Mouse (Mus musculus) inflammation-experienced regulatory T-cells, adult 6 months (primary cell): ENCODE data around the gene Ano2. TPM values are rescaled to one million over a fixed set of nuclear protein-coding genes. Genes with fewer than 3 reads are reported as not detected.

ENCODE experiments used
- ATAC-seq: one replicate; pipeline ENCODE4 v1.8.0; 2017
- polyA plus RNA-seq, 3 experiments: library from polyadenylated mRNA; unstranded; fragments of 100-300 nt; shearing (Covaris generic); gene quantifications; one replicate each; pipeline ENCODE4 v1.2.1; 2017

Ano2 gene
- polyA plus RNA-seq, 3 experiments from 2014 or later, result not detected

- ATAC-seq, result no peak
Measured at GRCm38 (mm10) chr6:125743203-125744100, 53.2 kb downstream of the Ano2 start.

GRCm38 (mm10) chr6:125747322-125747930 lies 57.2 kb downstream of the Ano2 start:
- ATAC-seq, result no peak

GRCm38 (mm10) chr6:125748646-125749045 lies 58.4 kb downstream of the Ano2 start:
- no peak for ATAC-seq

GRCm38 (mm10) chr6:125762851-125763519 lies 72.8 kb downstream of the Ano2 start:
- no peak for ATAC-seq

DNA sequence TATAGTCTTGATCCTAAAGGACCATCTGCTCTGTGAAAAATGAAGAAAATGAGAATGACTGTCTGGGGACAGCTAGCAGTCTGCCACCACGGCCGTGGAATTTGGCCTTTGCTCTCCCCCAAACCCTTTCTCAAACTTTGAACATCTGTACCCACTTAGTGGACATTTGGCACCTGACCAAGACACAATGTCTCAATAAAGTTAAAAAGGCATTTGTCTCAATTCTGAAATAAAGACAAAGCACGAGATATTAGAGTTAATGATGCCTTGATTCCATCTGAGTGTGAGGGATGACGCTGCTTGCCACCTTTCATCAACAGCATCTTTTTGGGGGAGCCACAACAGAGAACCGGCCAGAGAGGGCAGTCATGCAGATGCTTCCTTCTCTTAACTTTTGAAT lies 83.0 kb downstream of the Ano2 start:
- ATAC-seq, result no peak

DNA sequence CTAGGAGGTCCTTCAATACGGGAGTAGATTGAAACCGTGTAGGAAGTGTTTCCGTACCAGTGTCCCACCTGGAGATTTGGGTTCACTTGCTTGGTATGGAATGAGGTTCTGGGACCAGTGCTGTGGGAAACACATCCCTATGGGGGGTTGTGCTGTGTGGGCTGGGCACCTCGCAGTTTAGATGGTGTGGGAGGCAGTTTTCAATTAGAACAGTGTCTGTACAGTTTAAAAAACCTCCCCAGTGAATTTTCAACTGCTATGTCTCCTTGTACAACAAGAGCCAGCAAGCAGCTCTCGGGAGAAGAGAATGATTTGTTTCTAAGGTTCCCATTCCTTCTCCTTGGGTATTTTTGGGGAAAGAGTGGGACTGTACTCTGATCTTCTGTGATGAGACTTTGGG lies 86.1 kb downstream of the Ano2 start:
- ATAC-seq, result no peak

- no peak for ATAC-seq
Measured at GRCm38 (mm10) chr6:125802954-125803353, 112.7 kb downstream of the Ano2 start.

DNA sequence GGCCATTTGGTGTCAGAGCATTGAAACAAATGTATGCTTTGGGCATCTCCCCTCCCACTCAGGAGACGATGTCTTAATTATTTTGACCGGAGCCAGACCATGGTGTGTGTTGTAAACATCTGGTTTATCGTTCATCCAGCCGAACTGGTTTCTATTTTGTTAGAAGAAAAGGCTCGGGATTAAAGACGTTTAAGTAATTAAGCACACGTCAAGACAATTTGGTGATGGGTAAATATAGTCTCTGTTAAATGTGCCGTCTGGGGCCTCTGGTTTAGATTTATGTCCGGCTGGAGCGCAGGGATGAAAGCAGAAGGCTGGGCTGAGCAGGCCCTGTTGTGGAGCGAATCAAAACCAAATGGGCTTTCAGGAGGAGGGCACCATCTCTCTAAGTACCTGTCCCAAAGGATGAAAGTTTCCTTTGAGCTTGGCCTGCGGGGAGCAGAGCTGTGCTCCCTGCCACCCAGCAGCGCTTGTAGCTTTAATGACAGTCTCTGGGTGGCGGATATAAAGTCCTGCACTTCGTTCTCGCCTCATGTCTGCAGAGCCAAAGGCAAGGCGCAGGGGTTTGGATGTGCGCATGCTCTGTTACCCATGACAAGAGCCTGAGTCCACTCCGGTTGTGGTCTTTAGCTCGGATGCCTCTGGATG lies 113.3 kb downstream of the Ano2 start:
- no peak for ATAC-seq

DNA sequence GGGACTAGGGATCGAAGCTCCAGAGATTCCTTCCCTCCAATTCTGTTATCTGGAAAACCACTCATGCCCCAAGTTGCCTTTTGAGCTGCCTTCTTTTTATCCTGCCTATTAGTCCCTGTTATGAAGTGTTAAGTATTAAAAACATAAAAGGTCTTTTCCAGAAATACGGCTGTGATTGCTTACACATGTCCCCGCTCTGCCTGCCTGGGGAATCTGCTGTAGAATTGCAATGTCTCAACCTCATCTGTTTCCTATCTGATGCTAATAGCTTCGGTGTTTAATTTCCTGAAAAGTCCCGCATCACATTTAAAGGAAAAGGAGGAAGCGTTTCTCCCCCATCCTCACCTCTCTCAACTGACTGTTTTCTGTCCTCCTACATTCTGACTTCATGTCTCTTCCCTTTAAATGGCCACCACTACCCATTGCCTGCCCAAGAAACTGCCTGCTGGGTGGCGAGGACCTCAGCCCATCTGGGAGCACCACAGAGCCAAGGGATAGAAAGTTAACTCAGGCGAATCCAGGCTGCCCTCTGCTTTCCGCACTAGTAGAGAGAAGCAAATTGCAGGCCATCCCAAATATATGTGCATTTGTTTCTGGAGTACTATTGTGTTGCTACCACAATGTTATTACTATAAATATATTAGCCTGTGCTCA lies 118.9 kb downstream of the Ano2 start:
- no peak for ATAC-seq

DNA sequence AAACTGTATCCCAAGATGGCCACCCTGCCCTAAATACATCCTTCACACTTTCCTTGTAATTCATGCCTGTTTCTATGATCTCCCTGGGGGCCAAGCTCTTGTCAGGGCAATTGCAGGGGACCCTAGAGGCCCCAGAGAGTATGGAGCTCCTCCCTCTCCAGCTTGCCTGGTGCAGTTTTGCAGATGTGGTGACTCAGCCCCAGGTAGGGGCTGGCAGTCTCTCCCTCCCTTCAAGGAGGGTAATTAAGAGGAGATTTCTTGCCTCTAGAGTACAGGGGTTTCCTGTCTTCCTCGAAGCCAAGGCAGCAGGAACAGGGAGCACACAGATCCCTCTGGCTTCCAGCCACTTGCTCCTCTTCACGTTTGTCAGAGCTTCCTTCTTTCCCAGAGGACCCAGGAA lies 121.2 kb downstream of the Ano2 start:
- no peak for ATAC-seq

- no peak for ATAC-seq
Measured at GRCm38 (mm10) chr6:125838121-125838520, 147.9 kb downstream of the Ano2 start.

GRCm38 (mm10) chr6:125841284-125841683 lies 151.1 kb downstream of the Ano2 start:
- no peak for ATAC-seq

DNA sequence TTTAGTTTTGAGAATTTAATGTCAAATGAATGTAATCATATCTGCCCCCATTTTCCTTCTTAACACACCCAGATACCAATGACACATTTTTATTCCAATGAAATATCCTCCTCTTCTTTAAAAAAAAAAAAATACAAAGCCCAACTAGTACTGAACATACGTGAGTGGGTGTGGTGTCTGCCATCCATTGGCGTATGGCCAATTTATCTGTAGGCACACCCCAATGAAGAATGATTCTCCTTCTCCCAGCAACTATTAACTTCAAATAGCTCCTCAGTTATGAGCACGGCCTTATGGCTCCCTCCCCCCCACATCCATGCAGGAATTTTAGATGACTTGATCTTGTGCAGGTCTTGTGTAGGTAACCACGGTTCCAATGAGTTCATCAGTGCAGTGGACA lies 161.0 kb downstream of the Ano2 start:
- ATAC-seq, result no peak

- ATAC-seq, result no peak
Measured at GRCm38 (mm10) chr6:125858294-125858693, 168.1 kb downstream of the Ano2 start.

GRCm38 (mm10) chr6:125868516-125868915 lies 178.3 kb downstream of the Ano2 start:
- no peak for ATAC-seq

DNA sequence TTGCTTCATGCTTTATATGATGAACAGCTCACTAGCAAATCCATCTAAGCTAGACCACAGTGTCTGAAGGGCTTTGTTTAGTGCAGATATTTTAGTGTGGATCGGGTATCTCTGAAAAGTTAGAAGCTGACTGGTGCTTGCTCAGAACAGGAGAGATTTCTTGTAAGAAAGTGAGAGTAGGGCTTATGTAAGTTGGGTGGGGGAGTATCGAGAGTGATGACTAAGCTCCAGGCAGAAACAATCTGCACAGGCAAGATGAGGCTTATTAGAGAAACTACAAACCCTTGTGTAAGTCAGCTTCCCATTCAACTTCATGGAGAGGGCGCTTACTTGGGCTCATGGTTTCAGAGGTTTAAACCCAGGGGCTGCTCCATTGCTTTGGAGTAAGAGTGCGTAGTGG lies 181.3 kb downstream of the Ano2 start:
- no peak for ATAC-seq

DNA sequence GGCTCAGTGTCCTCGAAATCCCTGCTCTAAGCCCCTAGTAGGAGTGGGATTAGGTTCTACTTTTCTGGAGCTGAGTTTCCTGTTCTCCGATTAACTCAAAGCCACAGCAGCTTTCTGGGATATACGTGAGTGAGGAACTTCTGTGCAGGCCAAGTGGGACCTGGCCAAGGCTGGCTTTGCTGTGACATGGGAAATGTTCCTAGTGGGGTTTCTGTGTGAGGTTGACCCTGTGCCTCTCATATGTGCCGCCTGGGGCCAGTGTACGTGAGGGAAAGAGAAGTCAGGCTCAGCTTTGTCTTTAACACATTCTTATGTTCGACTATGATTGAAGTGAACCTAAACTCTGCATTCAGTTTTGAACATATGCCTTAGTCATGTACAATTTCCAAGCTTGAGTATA lies 184.5 kb downstream of the Ano2 start:
- no peak for ATAC-seq

DNA sequence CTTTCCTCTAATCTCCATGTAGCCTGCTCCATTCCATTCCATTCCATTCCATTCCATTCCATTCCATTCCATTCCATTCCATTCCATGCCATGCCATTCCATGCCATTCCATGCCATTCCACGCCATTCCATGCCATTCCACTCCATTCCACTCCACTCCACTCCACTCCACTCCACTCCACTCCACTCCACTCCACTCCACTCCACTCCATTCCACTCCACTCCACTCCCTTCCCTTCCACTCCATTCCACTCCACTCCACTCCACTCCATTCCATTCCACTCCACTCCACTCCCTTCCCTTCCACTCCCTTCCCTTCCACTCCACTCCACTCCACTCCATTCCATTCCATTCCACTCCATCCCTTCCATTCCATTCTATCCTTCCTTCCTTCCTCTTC lies 186.7 kb downstream of the Ano2 start:
- ATAC-seq, result no peak

DNA sequence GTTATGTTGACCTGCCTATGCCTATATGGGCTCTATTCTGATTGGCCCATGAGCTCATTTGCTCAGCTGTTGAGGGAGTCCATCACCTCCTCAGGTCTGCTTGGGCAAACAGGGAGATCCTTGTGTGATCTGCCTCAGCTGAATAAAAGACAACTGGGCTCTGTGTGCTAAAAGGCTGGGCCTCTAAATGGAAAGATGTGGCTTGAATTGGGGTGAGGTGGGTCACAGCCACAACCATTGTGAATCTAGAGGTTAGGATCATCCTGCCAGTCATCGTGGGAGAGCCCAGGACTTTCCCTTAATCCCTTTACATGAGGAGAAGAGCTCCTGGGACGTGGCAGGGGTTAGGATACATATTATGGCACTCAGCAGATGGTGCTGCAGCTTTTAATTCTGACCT lies 188.5 kb downstream of the Ano2 start:
- no peak for ATAC-seq

DNA sequence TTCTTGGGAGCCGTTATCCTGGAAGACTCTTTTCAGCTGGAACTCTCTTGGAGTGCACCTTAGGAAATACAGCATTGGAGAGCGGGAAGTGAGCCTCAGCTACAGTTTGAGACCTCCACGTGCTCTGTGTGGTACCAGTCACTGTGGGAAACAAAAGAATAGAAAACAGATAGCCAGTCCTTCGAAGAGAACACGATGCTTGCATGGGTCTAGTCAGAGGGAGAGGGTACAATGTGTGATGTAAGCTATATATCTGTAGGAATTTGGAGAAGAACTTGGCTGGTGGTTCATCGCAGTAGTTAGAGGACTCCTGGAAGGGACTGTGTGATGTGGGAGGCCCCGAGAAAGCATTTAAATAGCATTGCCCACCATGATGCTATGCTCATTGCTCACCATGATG lies 189.1 kb downstream of the Ano2 start:
- no peak for ATAC-seq

GRCm38 (mm10) chr6:125888596-125888995 lies 198.4 kb downstream of the Ano2 start:
- no peak for ATAC-seq

DNA sequence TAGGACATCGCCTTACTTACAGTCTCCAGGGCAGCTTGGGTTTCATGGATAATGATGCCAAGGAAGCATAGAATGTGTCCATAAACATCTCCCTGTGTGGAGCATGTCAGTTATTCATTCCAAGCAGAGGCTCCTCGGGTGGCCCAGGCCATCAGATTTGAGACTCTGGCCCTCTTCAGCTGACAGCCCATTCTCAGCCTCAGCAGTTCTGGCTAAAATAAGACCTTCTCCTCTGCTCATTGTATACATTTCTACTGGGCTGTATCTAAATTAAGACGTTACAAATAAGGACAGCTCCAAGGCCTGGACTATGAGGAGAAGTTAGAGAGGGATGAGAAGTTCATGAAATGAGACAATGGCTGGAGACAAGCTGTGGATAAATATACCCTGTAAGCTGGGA lies 204.1 kb downstream of the Ano2 start:
- ATAC-seq, result no peak

- ATAC-seq, result no peak
Measured at GRCm38 (mm10) chr6:125914446-125914845, 224.2 kb downstream of the Ano2 start.
